ENCODE assay signal across 17 mouse cellular contexts in genomic region chr15:4277011-4277410, GRCm38 (mm10).
DNase-seq lines count a peak whose midpoint lies in the region; TF ChIP-seq lines count a peak whose summit lies in the region.
"Had no signal": no experiment of that assay in that cellular context is flagged by ENCODE, and none has a peak within 500 bp of the region (broad histone marks: within the 10 kb centered on the region; RNA-seq: fewer than 3 reads in every experiment).

No protein-coding gene starts in this region.

- no peaks in the 10 kb centered on the region for H3K27me3 ChIP-seq in cerebellum, adult 2 months (ENCODE audit: control insufficient read depth, insufficient read depth, low read length)
- H3K27me3 ChIP-seq: embryonic facial prominence, embryonic 13.5 days; forebrain, embryonic 12.5 days; heart, embryonic 15.5 days; hindbrain, embryonic 13.5 days; intestine, embryonic 15.5 days had no signal

- WGBS in cerebellum, adult 2 months: 18% methylated on average over 2 of the region's 2 CpGs

- no peak for TF ChIP-seq CTCF in cerebellum, adult 2 months (IDR thresholded peaks at IDR 0.05; ENCODE audit: borderline replicate concordance, insufficient read depth, low read depth, low read length)

- H3K4me1 ChIP-seq in cerebellum, adult 2 months (ENCODE audit: control insufficient read depth, insufficient read depth, low read length): 0 out of 2 replicates have a peak, but pooled peaks cover 2% of the 10 kb centered on the region
- H3K4me1 ChIP-seq: embryonic facial prominence, embryonic 13.5 days; forebrain, embryonic 12.5 days; heart, embryonic 15.5 days; hindbrain, embryonic 13.5 days; intestine, embryonic 15.5 days had no signal

- peak; percentile 26 for DNase-seq in cerebellum, adult 11-12 months
- no peak for DNase-seq in cerebellum, postnatal 4 days (ENCODE audit: low spot score in 2 of 2)
- peak; percentile 61 for DNase-seq in brain, adult 2 months (ENCODE audit: low read depth, low spot score)
- peak; percentile 15 to 42 for DNase-seq in cerebellum, adult 2 months
- DNase-seq in cerebellum, postnatal 10 days: peak; percentile 31 to 50
- no peak for DNase-seq in liver
- no peak for DNase-seq in urinary bladder, postnatal 10 days (ENCODE audit: low spot score)
- DNase-seq in layer of hippocampus, adult 11-12 months (ENCODE audit: low spot score): no peak
- DNase-seq: adrenal gland, postnatal 10 days; gastrocnemius, postnatal 14 days; heart, adult 2 months; heart, postnatal 14 days had no signal

- no peak overlapping the region for H3K4me3 ChIP-seq in cerebellum, adult 2 months (replicated peaks; ENCODE audit: insufficient read depth, low read depth, low read length)
- H3K4me3 ChIP-seq: embryonic facial prominence, embryonic 13.5 days; forebrain, embryonic 12.5 days; heart, adult 2 months; heart, embryonic 15.5 days; hindbrain, embryonic 13.5 days; intestine, embryonic 15.5 days had no signal

- no peak overlapping the region for H3K27ac ChIP-seq in cerebellum, adult 2 months (ENCODE audit: insufficient read depth, low read length)
- H3K27ac ChIP-seq: embryonic facial prominence, embryonic 13.5 days; forebrain, embryonic 12.5 days; heart, adult 2 months; heart, embryonic 15.5 days; hindbrain, embryonic 13.5 days; intestine, embryonic 15.5 days had no signal

- TF ChIP-seq POLR2A in cerebellum, adult 2 months (IDR thresholded peaks at IDR 0.05; ENCODE audit: borderline replicate concordance, insufficient read depth, low read length): no peak

Comparison
In these comparisons a context has a peak if more than half of its experiments do, and no peak if none do; other contexts are left out.
1. DNase-seq: peak in cerebellum, adult 11-12 months (single experiment), brain, adult 2 months (single experiment), cerebellum, adult 2 months (2 of 2) and cerebellum, postnatal 10 days (2 of 2); none in cerebellum, postnatal 4 days (0 of 2), liver (single experiment), urinary bladder, postnatal 10 days (single experiment) and layer of hippocampus, adult 11-12 months (single experiment).